Mouse (Mus musculus): ENCODE measurements around the gene Mrrf.

DNA sequence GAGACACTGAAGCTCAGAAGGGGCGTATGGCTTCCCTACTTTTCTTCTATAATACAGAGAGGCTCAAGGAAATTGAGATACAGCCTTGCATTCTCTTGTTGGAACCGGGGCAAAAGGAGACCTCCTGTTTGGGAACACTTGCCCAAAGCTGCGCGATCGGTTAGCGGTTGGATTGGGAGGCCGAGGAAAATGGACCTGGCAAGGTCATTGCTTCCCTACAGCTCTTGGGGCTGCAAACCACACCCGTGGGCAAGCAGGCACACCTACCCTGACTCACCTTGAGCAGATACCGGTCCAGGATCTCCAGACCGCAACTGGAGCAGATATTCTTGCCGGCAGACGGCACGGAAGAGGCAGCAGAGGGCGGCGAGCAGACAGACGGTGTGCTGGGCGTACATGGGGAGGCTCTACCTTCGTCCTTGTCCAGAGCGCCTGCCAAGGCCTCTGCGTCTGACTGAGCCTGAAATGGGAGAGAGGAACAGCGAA, 33.1 kb upstream of the Mrrf start:
- TF ChIP-seq CTCF (IDR thresholded peaks at IDR 0.05; ENCODE audit: low read depth, low read length) (no peak), GATA1 (IDR thresholded peaks at IDR 0.05; ENCODE audit: borderline replicate concordance, low read length) (no peak), POLR2AphosphoS5 (IDR thresholded peaks at IDR 0.05; ENCODE audit: insufficient replicate concordance, low read depth, low read length) (no peak)

All from G1E (cell line).